Mouse (Mus musculus) bone marrow, adult 2 months (tissue): ENCODE results near the gene Fam43b.

Source experiments
- CTCF ChIP-seq: fragments of 200-500 bp; IDR thresholded peaks from 2 replicates; pipeline ENCODE4 v1.5.1; 2011; ENCODE audit warnings: low read length, control low read depth; ENCODE audit not compliant: control insufficient read depth, insufficient read depth
- POLR2A ChIP-seq: fragments of 200-500 bp; IDR thresholded peaks from 2 replicates; pipeline ENCODE4 v1.6.1; 2011; ENCODE audit warnings: low read depth, mild to moderate bottlenecking, control low read depth, low read length, borderline replicate concordance; ENCODE audit not compliant: control insufficient read depth

- TF ChIP-seq CTCF (no peak), POLR2A (no peak)
These were observed 40.8 kb downstream of the Fam43b start for GRCm38 (mm10) chr4:138355496-138355895.
